Mouse (Mus musculus) lung, postnatal 0 days (tissue): ENCODE results near the gene Gm19935.

Source experiments
- CTCF ChIP-seq: IDR thresholded peaks from 2 replicates; pipeline ENCODE4 v1.5.1; 2016; ENCODE audit warnings: antibody characterized with exemption, mild to moderate bottlenecking
- EP300 ChIP-seq: IDR thresholded peaks from 2 replicates; pipeline ENCODE4 v1.6.1; 2016; ENCODE audit warnings: antibody characterized with exemption, mild to moderate bottlenecking, control low read depth

- TF ChIP-seq CTCF = peak; percentile 80
- no peak for TF ChIP-seq EP300
These were observed 22.0 kb downstream of the Gm19935 start for GRCm38 (mm10) chr8:90794990-90795861.
